Mouse (Mus musculus): ENCODE results near the gene Zfp956.

GRCm38 (mm10) chr6:47995661-47996060 is 42.5 kb downstream of the Zfp956 start:
- TF ChIP-seq CTCF (conservative IDR thresholded peaks at IDR 0.05; ENCODE audit: low read length) (no peak), NANOG (IDR thresholded peaks at IDR 0.05; ENCODE audit: borderline replicate concordance, low read length) (no peak), POU5F1 (IDR thresholded peaks at IDR 0.05; ENCODE audit: borderline replicate concordance, low read length) (no peak)
